Comparison of ENCODE assay signal across 7 mouse cellular contexts in genomic region chr15:78903243-78903642, GRCm38 (mm10). TPM values are rescaled to one million over a fixed set of nuclear protein-coding genes. Genes with fewer than 3 reads are reported as not detected.
DNase-seq lines count a peak whose midpoint lies in the region; ATAC-seq lines count a peak whose summit lies in the region.

No protein-coding gene starts in this region.

- no peaks in the 10 kb centered on the region for H3K9me3 ChIP-seq in forebrain, embryonic 12.5 days

- DNase-seq in NIH3T3 (ENCODE audit: low read depth): peak; percentile 94
- DNase-seq in c-Kit-positive CD71-positive TER-119-positive erythroid progenitor cells, embryonic 14.5 days (ENCODE audit: low spot score): peak; percentile 86
- peak; percentile 93 for DNase-seq in heart, postnatal 4 days
- DNase-seq in layer of hippocampus, postnatal 25 days (ENCODE audit: extremely low spot score in 1 of 2, low spot score in 1 of 2): peak; percentile 77 to 96
- peak; percentile 79 to 88 for DNase-seq in right cerebral cortex, postnatal 10 days (ENCODE audit: low spot score in 2 of 2)

- H3K4me1 ChIP-seq in forebrain, embryonic 12.5 days: peaks cover 27% of the 10 kb centered on the region

- H3K27me3 ChIP-seq in forebrain, embryonic 12.5 days: peaks cover 37% of the 10 kb centered on the region

- peak; percentile 22 for ATAC-seq in forebrain, embryonic 12.5 days (ENCODE audit: low FRiP score)
- peak; percentile 45 for ATAC-seq in megakaryocyte, adult 5-6 weeks (ENCODE audit: poor library complexity, severe bottlenecking)

- H3K4me2 ChIP-seq in forebrain, embryonic 12.5 days: no peak overlapping the region

- H3K27ac ChIP-seq in forebrain, embryonic 12.5 days: no peak overlapping the region

- WGBS in forebrain, embryonic 12.5 days: 6% methylated on average over 2 of the region's 2 CpGs

- H3K36me3 ChIP-seq in forebrain, embryonic 12.5 days (replicated peaks): 0 out of 2 replicates have a peak, but pooled peaks cover 5% of the 10 kb centered on the region

- H3K9ac ChIP-seq in forebrain, embryonic 12.5 days: no peak overlapping the region

- no peak overlapping the region for H3K4me3 ChIP-seq in forebrain, embryonic 12.5 days (replicated peaks)

RNA-seq across cellular contexts. Expression of gene Sh3bp1, which starts 3.7 kb away (rescaled TPM):
- 10.3 TPM in 2 replicates for polyA plus RNA-seq in forebrain, embryonic 12.5 days (2016; fragmentation: Nextera tagmentation; extraction: Ambion mirVana)
- total RNA-seq in heart, postnatal 4 days (2021): 10 to 100 TPM in 1 of 2 experiments, 1 to 10 TPM in 1; 7.7 to 11.1 TPM
- 10 to 100 TPM; 24.3 to 25.3 TPM for total RNA-seq in layer of hippocampus, postnatal 25 days (2021)
- 46.5 and 53.3 TPM in 2 replicates for total RNA-seq in megakaryocyte, adult 5-6 weeks (2015)
- total RNA-seq in megakaryocyte, adult 5-6 weeks (2017): 34.0 and 38.2 TPM in 2 replicates

RNA-seq across cellular contexts. Expression of gene Gm49510, which starts 3.8 kb away (rescaled TPM):
- 0.18 TPM in 1 of 2 replicates, not detected in the other for polyA plus RNA-seq in forebrain, embryonic 12.5 days (2016; fragmentation: Nextera tagmentation; extraction: Ambion mirVana)
- under 1 TPM in 1 of 2 experiments, not detected in 1; 0.29 TPM for total RNA-seq in heart, postnatal 4 days (2021)
- total RNA-seq in layer of hippocampus, postnatal 25 days (2021): not detected
- not detected in 2 replicates for total RNA-seq in megakaryocyte, adult 5-6 weeks (2015)
- 1.1 and 2.0 TPM in 2 replicates for total RNA-seq in megakaryocyte, adult 5-6 weeks (2017)

RNA-seq across cellular contexts. Expression of gene Pdxp, which starts 10.5 kb away (rescaled TPM):
- 51.7 and 53.6 TPM in 2 replicates for polyA plus RNA-seq in forebrain, embryonic 12.5 days (2016; fragmentation: Nextera tagmentation; extraction: Ambion mirVana)
- total RNA-seq in heart, postnatal 4 days (2021): 1 to 10 TPM; 9.3 to 9.4 TPM
- 100 to 1,000 TPM; 161 to 187 TPM for total RNA-seq in layer of hippocampus, postnatal 25 days (2021)
- total RNA-seq in megakaryocyte, adult 5-6 weeks (2015): 3.5 and 5.1 TPM in 2 replicates
- total RNA-seq in megakaryocyte, adult 5-6 weeks (2017): 2.1 and 2.6 TPM in 2 replicates

RNA-seq across cellular contexts. Expression of gene Lgals1, which starts 23.3 kb away (rescaled TPM):
- 216 and 321 TPM in 2 replicates for polyA plus RNA-seq in forebrain, embryonic 12.5 days (2016; fragmentation: Nextera tagmentation; extraction: Ambion mirVana)
- 100 to 1,000 TPM; 465 to 471 TPM for total RNA-seq in heart, postnatal 4 days (2021)
- total RNA-seq in layer of hippocampus, postnatal 25 days (2021): 10 to 100 TPM; 15.0 to 18.0 TPM
- total RNA-seq in megakaryocyte, adult 5-6 weeks (2015): 851 and 870 TPM in 2 replicates
- total RNA-seq in megakaryocyte, adult 5-6 weeks (2017): 1,185 and 1,205 TPM in 2 replicates

RNA-seq across cellular contexts. Expression of gene Gga1, which starts 26.3 kb away (rescaled TPM):
- 53.6 and 56.4 TPM in 2 replicates for polyA plus RNA-seq in forebrain, embryonic 12.5 days (2016; fragmentation: Nextera tagmentation; extraction: Ambion mirVana)
- total RNA-seq in heart, postnatal 4 days (2021): 10 to 100 TPM; 47.1 to 47.6 TPM
- total RNA-seq in layer of hippocampus, postnatal 25 days (2021): 10 to 100 TPM; 57.1 to 59.0 TPM
- total RNA-seq in megakaryocyte, adult 5-6 weeks (2015): 46.0 and 52.6 TPM in 2 replicates
- total RNA-seq in megakaryocyte, adult 5-6 weeks (2017): 20.8 and 28.9 TPM in 2 replicates

Comparison
In these comparisons a context has a peak if more than half of its experiments do, and no peak if none do; other contexts are left out.
1. RNA of gene Pdxp, which starts 10.5 kb away (total RNA-seq): 161 to 187 TPM in layer of hippocampus, postnatal 25 days; 9.3 to 9.4 TPM in heart, postnatal 4 days and 2.1 to 5.1 TPM in megakaryocyte, adult 5-6 weeks; every median in the first group is over 10 times any median in the second.
2. Peak in every context shown above with its lines, with median percentiles within 50 percentile points of each other: DNase-seq.